Mouse (Mus musculus) adrenal gland, adult (tissue): Measurements from ENCODE around the gene Grk3.
A peak's percentile ranks its signal among the peaks of the same experiment; 100 is the strongest.

Source experiments
- DNase-seq, 2 experiments: peaks; one replicate each; pipeline ENCODE4 v3.0.0; 2022 to 2023; ENCODE audit warnings: low spot score in 1 of 2; ENCODE audit not compliant: inconsistent age in 2 of 2

The Grk3 gene

DNA sequence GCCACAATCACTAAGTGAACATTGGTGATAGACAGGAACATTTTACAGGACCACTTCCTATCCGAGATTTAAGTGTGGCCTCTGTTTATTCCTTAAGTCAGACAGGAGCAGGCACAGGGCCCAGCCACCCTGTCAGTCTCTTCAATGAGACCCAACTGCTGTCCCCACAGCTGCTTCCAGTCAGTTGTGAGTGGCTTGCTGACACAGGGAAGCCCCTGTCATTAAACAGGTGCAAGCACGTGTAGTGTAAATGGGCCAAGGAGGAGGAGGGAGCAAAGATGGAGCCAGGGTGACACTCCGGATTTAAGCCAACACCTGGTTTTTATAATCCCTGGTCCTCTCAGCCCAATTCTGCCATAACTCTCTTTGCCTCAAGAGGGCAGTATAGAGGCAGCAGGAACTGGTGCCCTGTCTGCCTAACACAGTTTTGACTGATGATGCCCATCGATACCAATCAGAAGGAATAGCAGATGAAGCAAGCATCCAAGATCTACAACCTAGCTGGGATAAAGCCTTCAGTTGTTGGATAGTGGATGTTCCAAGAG, 138.7 kb downstream of the Grk3 start:
- DNase-seq, result peak; percentile 20 to 79

GRCm38 (mm10) chr5:112872999-112873398, 142.6 kb downstream of the Grk3 start:
- no peak for DNase-seq

- peak; percentile 59 to 89 for DNase-seq
These were observed 144.9 kb downstream of the Grk3 start for GRCm38 (mm10) chr5:112870729-112871128.

GRCm38 (mm10) chr5:112868620-112869019, 147.0 kb downstream of the Grk3 start:
- no peak for DNase-seq

DNA sequence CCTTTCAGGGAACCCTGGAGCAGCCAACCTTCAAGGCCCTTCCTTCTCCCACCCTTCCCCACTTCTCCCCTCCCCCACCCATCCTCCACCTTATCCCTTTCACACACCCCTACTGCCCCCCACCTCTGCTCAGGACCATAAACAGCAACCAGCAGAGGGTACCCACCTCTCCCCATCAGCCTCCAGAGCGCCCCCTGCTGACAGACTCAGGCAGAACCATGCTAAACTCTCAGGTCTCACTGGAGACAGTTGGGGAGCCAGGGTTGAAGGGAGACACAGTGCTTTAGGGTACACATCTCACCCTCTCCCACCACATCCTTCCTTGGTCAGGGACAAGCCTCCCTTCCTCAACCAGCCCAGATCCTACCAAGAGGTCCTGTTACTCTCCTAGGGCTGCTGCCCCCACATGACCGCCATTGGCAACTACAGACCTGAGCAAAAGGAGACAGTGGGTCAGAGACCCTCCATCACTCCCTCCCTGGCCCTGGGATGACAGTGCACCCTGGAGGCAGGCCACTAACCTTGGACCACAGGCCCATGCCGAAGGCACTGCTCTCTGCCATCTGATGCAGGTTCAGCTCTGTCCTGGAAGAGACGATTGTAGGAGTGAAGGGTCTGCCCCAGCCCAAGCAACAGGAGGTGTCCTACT, 150.7 kb downstream of the Grk3 start:
- DNase-seq, result peak; percentile 23 to 71
